Mouse (Mus musculus) stomach, postnatal 0 days (tissue): ENCODE results near the gene Cbx2. TPM values are rescaled to one million over a fixed set of nuclear protein-coding genes. Genes with fewer than 3 reads are reported as not detected.

ENCODE experiments used
- ATAC-seq: fragments of 200-750 bp; cut with Nextera tagmentation; 2 replicates; pipeline ENCODE4 v1.8.0; 2017; ENCODE audit not compliant: low FRiP score, low TSS enrichment
- DNase-seq: peaks from one replicate; pipeline ENCODE4 v3.0.0-alpha.2; 2016; ENCODE audit warnings: low spot score
- H3K27ac ChIP-seq: fragments of 300-500 bp; sonication (generic); replicated peaks from 2 replicates; pipeline ENCODE4 v1.5.1; 2014; ENCODE audit warnings: mild to moderate bottlenecking, control low read depth
- H3K27me3 ChIP-seq: fragments of 300-500 bp; sonication (generic); 2 replicates; pipeline ENCODE4 v1.6.1; 2014; ENCODE audit warnings: low read length; ENCODE audit not compliant: control insufficient read depth, insufficient read depth
- H3K36me3 ChIP-seq: fragments of 300-500 bp; sonication (generic); 2 replicates; pipeline ENCODE4 v1.6.1; 2014; ENCODE audit warnings: low read length, mixed read lengths; ENCODE audit not compliant: control insufficient read depth, insufficient read depth
- H3K4me1 ChIP-seq: fragments of 300-500 bp; sonication (generic); replicated peaks from 2 replicates; pipeline ENCODE4 v1.6.1; 2014; ENCODE audit warnings: antibody characterized with exemption; ENCODE audit not compliant: control insufficient read depth, insufficient read depth
- H3K4me2 ChIP-seq: fragments of 300-500 bp; sonication (generic); replicated peaks from 2 replicates; pipeline ENCODE4 v1.6.1; 2014; ENCODE audit warnings: low read depth, mild to moderate bottlenecking, control low read depth, moderate library complexity
- H3K4me3 ChIP-seq: fragments of 300-500 bp; sonication (generic); 2 replicates; pipeline ENCODE4 v1.5.1; 2014; ENCODE audit warnings: low read depth, low read length, control low read depth
- H3K9ac ChIP-seq: fragments of 300-500 bp; sonication (generic); 2 replicates; pipeline ENCODE4 v1.6.1; 2014; ENCODE audit warnings: mild to moderate bottlenecking, low read length, control low read depth, mixed read lengths
- H3K9me3 ChIP-seq: fragments of 300-500 bp; sonication (generic); 2 replicates; pipeline ENCODE4 v1.6.1; 2016; ENCODE audit warnings: low read length; ENCODE audit not compliant: control insufficient read depth
- CTCF ChIP-seq: IDR thresholded peaks from 2 replicates; pipeline ENCODE4 v1.5.1; 2016; ENCODE audit warnings: antibody characterized with exemption, low read depth, mild to moderate bottlenecking, moderate library complexity
- EP300 ChIP-seq: optimal IDR thresholded peaks from 2 replicates; pipeline ENCODE3; 2016; ENCODE audit warnings: antibody characterized with exemption
- WGBS: fragments of 180-500 bp; shearing (Covaris S2); extraction: QIAGEN DNeasy Blood & Tissue Kit; methylation state at CpG from one replicate; pipeline ENCODE4 v1.1.7; 2014; 5-methylcytosine and 5-hydroxymethylcytosine counted together
- polyA plus RNA-seq: library from polyadenylated mRNA; unstranded; fragments of >200 nt; fragmentation: Nextera tagmentation; extraction: Ambion mirVana; gene quantifications from 2 replicates; pipeline ENCODE4 v1.2.1, GENCODE M21; 2015

Gene Cbx2
- polyA plus RNA-seq, 1 experiment from 2014 or later: 5.3 TPM

DNA sequence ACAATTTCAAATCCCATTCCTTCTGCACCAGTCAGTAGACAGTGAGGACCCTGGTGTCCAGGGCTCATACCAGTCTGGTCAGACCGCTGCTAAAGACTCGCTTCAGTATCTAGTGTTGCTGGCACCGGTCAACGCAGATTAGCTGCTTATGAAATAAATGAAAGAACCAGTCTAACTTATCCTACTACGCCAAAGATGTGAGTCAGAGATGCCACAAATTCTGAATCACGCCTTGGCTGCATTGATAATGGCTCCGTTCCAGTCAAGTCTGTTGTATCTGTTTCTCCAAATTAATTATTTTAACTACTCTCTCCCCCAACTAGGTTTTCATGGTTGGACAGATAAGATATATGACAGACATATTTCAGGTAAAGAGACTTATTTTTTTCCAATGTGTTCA is 1.6 kb upstream of the Cbx2 start:
- 64% methylated on average over 7 of the region's 7 CpGs for WGBS

DNA sequence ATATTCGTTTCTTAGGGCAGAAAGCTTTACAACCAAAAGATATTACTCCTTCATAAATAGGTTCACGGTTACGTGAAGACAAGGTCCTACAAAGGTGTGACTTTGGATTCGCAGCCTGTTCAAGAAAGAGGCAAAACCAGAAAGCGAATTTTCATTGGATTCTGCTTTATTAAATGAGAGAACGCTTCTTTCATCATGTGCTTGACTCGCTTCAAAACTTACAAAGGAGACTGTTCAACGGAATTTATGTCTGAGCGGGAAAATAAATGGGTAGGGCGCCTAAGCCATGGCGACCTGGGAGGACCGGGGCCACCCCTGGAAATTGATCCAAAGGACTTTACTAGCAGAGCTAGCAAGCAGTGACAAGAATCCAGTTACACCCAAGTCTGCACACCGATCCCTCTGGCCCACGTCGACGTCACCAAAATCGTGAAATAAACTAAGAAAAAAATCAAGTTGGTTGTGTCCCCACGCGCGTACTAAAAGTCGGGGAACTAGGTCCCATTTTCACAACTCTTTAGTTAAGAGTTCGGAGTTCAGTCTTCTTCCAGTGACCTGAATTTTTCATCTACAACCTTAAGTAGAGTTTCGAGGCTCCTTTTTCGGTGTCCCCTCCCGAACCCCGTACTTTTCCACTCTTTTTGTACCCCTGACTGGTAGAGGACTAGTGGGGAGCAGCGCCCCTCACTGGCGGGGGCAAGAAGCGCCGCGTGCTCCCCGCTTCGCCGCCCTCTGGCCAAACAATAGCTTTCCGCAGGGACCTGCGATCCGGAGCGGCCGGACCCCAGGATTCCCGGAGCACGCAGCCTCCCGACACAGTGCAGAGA is 481 bp upstream of the Cbx2 start:
- Histone ChIP-seq H3K4me2 (peak overlapping the region; percentile 96), H3K4me1 (peaks cover 8% of the 10 kb centered on the region; the same call in 1 of the 2 replicates), H3K36me3 (0 out of 2 replicates have a peak, but pooled peaks cover 3% of the 10 kb centered on the region), H3K27ac (0 out of 2 replicates have a peak overlapping the region, but pooled peaks have one; percentile 74), H3K4me3 (peak overlapping the region; percentile 83), H3K27me3 (no peaks in the 10 kb centered on the region; the same call in 1 of the 2 replicates), H3K9ac (peak overlapping the region; percentile 79), H3K9me3 (no peaks in the 10 kb centered on the region)
- WGBS: 4% methylated on average over 42 of the region's 42 CpGs
- TF ChIP-seq EP300 (no peak), CTCF (peak; percentile 63)
- ATAC-seq (no peak), DNase-seq (no peak)

More for the DNA sequence above, 1.6 kb upstream of the Cbx2 start:
- DNase-seq (no peak), ATAC-seq (no peak)
- Histone ChIP-seq H3K4me2 (no peak overlapping the region), H3K9ac (no peak overlapping the region), H3K36me3 (no peaks in the 10 kb centered on the region), H3K9me3 (no peaks in the 10 kb centered on the region), H3K27me3 (no peaks in the 10 kb centered on the region; the same call in 1 of the 2 replicates), H3K4me3 (no peak overlapping the region), H3K4me1 (peaks cover 8% of the 10 kb centered on the region; the same call in 1 of the 2 replicates), H3K27ac (no peak overlapping the region)
- TF ChIP-seq EP300 (no peak), CTCF (no peak)

DNA sequence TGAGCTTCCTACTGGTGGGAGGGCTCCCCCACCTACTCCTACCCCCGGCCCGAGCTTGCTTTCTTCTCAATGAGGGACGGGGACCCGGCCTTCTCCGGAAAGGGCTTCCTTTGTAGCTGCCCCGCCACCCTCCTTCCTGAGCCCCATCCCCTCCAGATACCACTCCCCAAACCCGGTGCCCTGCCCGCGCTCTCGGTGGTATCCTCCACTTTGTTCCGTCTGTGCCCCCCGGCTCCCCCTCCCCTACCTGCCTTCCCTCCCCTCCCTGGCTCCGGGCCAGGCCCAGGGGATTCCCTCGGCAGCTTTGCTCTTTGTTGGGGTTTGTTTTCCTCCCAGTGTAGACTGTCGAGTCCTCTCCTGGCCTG is 836 bp downstream of the Cbx2 start:
- Histone ChIP-seq H3K27me3 (no peaks in the 10 kb centered on the region; the same call in 1 of the 2 replicates), H3K36me3 (peaks cover 11% of the 10 kb centered on the region), H3K9me3 (no peaks in the 10 kb centered on the region), H3K4me3 (peak overlapping the region; percentile 83), H3K9ac (peak overlapping the region; percentile 79), H3K27ac (peak overlapping the region; percentile 74; the same call in 1 of the 2 replicates), H3K4me2 (peak overlapping the region; percentile 96), H3K4me1 (peaks cover 8% of the 10 kb centered on the region; the same call in 1 of the 2 replicates)
- WGBS: under 1% methylated on average over 14 of the region's 15 CpGs
- DNase-seq (no peak), ATAC-seq (peak; percentile 3; the same call in 1 of the 2 replicates)
- TF ChIP-seq CTCF (no peak), EP300 (no peak)

DNA sequence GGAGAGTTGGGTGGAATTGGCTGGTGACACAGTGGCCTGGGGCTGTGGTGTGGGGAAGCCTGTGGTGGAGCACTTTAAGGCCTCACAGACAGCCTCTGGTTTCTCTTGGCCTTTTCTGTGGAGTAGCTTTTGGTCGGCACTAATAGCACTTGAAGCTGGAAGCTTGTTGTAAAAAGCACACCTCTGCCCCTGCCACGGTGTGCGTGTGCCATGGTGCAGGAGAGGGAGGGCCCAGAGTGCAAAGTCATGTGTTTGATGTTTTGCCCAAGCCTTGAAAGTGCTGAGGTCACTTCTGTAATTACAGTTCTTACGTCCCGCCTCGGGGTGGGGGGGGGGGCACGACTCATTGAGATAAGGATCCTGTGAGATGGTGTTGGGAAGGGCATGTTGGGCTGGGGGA is 1.5 kb downstream of the Cbx2 start:
- ATAC-seq (no peak), DNase-seq (no peak)
- WGBS: 13% methylated on average over 7 of the region's 7 CpGs
- H3K9ac ChIP-seq: no peak overlapping the region; the same call in 1 of the 2 replicates
- H3K27ac ChIP-seq: no peak overlapping the region; the same call in 1 of the 2 replicates
- TF ChIP-seq CTCF (no peak), EP300 (no peak)
- H3K4me2 ChIP-seq: peak overlapping the region; percentile 96
- H3K9me3 ChIP-seq: no peaks in the 10 kb centered on the region
- H3K4me3 ChIP-seq: peak overlapping the region; percentile 83
- H3K4me1 ChIP-seq: peaks cover 8% of the 10 kb centered on the region; the same call in 1 of the 2 replicates
- H3K36me3 ChIP-seq: peaks cover 11% of the 10 kb centered on the region
- no peaks in the 10 kb centered on the region; the same call in 1 of the 2 replicates for H3K27me3 ChIP-seq

DNA sequence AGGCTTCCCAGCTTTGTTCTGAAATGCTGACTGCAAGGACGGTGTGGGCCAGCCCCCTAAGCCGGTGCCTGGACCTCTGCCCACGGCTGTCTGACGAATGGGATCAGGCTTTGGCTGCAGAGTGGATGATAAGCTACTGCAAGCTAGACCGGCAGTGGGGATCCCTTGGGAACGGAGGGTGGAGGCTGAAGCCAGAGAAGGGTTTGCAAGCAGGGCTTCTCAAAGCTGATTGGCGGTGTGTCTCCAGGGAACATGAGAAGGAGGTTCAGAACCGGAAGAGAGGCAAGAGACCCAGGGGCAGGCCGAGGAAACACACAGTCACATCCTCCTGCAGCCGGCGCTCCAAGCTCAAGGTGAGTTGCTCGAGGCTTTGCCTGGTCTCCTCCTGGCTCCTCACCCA is 3.4 kb downstream of the Cbx2 start:
- H3K27me3 ChIP-seq: no peaks in the 10 kb centered on the region; the same call in 1 of the 2 replicates
- ATAC-seq (no peak), DNase-seq (no peak)
- no peak overlapping the region for H3K4me3 ChIP-seq
- no peak overlapping the region for H3K9ac ChIP-seq
- no peak for TF ChIP-seq CTCF
- TF ChIP-seq EP300: no peak
- WGBS: 39% methylated on average over 12 of the region's 12 CpGs
- no peaks in the 10 kb centered on the region for H3K9me3 ChIP-seq
- H3K27ac ChIP-seq: no peak overlapping the region
- H3K4me2 ChIP-seq: no peak overlapping the region
- H3K4me1 ChIP-seq: peaks cover 8% of the 10 kb centered on the region; the same call in 1 of the 2 replicates
- H3K36me3 ChIP-seq: peaks cover 14% of the 10 kb centered on the region
